8 mouse cellular contexts compared by ENCODE assay signal in the genomic region with DNA sequence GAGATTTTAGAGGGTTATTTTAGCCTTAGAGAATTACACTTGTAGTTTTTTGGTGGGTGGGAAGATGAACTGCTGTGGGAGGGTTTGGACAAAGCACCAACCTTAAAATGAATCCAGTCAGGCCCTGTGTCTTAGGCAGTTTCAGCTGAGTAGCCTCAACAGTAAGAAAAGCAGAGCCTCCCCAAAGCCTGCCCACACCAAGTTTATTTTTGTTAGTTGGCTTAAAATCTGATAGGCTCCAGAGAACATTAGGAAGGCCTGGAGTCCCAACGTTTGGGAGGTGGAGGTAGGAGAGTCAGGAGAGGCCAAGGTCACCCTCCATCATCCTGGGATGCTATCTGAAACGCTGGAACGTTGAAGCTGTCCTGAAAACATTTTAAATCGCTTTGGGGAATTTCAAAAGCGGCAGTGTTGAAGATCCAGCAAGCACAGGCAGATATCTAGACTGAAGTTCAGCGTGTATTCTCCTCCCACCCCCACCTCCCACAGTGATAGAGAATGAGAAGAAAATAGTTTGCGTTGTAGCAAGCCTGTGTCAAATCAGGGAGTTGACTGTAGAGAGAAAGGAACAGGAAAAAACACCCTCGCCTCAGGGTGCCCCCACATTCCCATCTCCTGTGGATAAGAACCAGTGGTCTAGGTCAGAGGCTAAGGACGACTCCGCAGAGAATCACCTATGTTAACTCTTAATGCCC. TPM values are rescaled to one million over a fixed set of nuclear protein-coding genes. Genes with fewer than 3 reads are reported as not detected.
DNase-seq lines count a peak whose midpoint lies in the region; ATAC-seq and TF ChIP-seq lines count a peak whose summit lies in the region.

No protein-coding gene starts in this region.

- WGBS in limb, embryonic 13.5 days = 7% methylated on average over 10 of the region's 10 CpGs

- peak overlapping the region; percentile 94 for H3K4me2 ChIP-seq in limb, embryonic 13.5 days (replicated peaks)

- H3K9me3 ChIP-seq in limb, embryonic 13.5 days = no peaks in the 10 kb centered on the region

- H3K27ac ChIP-seq in gastrocnemius, adult 2 months = peak overlapping the region; percentile 85
- peak overlapping the region; percentile 6; the same call in 1 of the 2 replicates for H3K27ac ChIP-seq in limb, embryonic 13.5 days

- H3K9ac ChIP-seq in limb, embryonic 13.5 days = peak overlapping the region; percentile 84

- TF ChIP-seq CTCF in gastrocnemius, adult 2 months (IDR thresholded peaks at IDR 0.05) = no peak

- DNase-seq in gastrocnemius, adult 2 months = no peak
- DNase-seq in gastrocnemius, adult 8-10 months (ENCODE audit: low spot score in 2 of 2) = no peak
- peak; percentile 23 for DNase-seq in right cerebral cortex, postnatal 25 days
- no peak for DNase-seq in right cerebral cortex, postnatal 14 days
- DNase-seq in spleen, postnatal 14 days (ENCODE audit: low spot score in 2 of 2) = no peak
- DNase-seq in frontal cortex, postnatal 10 days (ENCODE audit: low spot score in 2 of 2) = no peak

- intact Hi-C loops in gastrocnemius, adult 2 months (cut with DNase I) = no loop called here

- ATAC-seq in limb, embryonic 13.5 days (ENCODE audit: low FRiP score, low read depth) = no peak
- no peak for ATAC-seq in cerebellum, adult (ENCODE audit: insufficient number of reproducible peaks, low FRiP score, low TSS enrichment)

- H3K36me3 ChIP-seq in limb, embryonic 13.5 days = peaks cover 14% of the 10 kb centered on the region

- H3K27me3 ChIP-seq in limb, embryonic 13.5 days = 0 out of 2 replicates have a peak, but pooled peaks cover 11% of the 10 kb centered on the region

- peak overlapping the region; percentile 77 for H3K4me3 ChIP-seq in gastrocnemius, adult 2 months
- H3K4me3 ChIP-seq in limb, embryonic 13.5 days = peak overlapping the region; percentile 67

- H3K4me1 ChIP-seq in limb, embryonic 13.5 days = peaks cover 38% of the 10 kb centered on the region

RNA-seq across cellular contexts. Expression of a gene that starts 1.3 kb away (rescaled TPM):
- total RNA-seq in gastrocnemius, adult 2 months (2021) = 1,000 to 10,000 TPM in 1 of 2 experiments, 100 to 1,000 TPM in 1; 299 to 1,071 TPM
- total RNA-seq in gastrocnemius, adult 8-10 months (2022) = 100 to 1,000 TPM; 332 to 451 (median 374) TPM
- 361 and 383 TPM in 2 replicates for polyA plus RNA-seq in limb, embryonic 13.5 days (2015; fragmentation: Nextera tagmentation; extraction: Ambion mirVana)

RNA-seq across cellular contexts. Expression of a gene that starts 33.6 kb away (rescaled TPM):
- total RNA-seq in gastrocnemius, adult 2 months (2021) = not detected
- under 1 TPM in 2 of 4 experiments, not detected in 2; 0.16 to 0.18 TPM for total RNA-seq in gastrocnemius, adult 8-10 months (2022)
- 0.14 TPM in 1 of 2 replicates, not detected in the other for polyA plus RNA-seq in limb, embryonic 13.5 days (2015; fragmentation: Nextera tagmentation; extraction: Ambion mirVana)
